Mouse (Mus musculus) testis, adult 2 months (tissue): ENCODE measurements at regions not wholly inside any gene's neighbourhood (a gene's known extent, or its start where the extent isn't known, plus 50 kb on each side); places are given as distances from the start of the nearest gene placed in this dataset.

Source experiments
- CTCF ChIP-seq: fragments of 200-500 bp; IDR thresholded peaks from 2 replicates; pipeline ENCODE4 v1.5.1; 2012; ENCODE audit warnings: low read depth, mild to moderate bottlenecking, inconsistent platforms, low read length, moderate library complexity; ENCODE audit not compliant: control insufficient read depth, insufficient read depth, insufficient replicate concordance
- POLR2A ChIP-seq: fragments of 200-500 bp; IDR thresholded peaks from 2 replicates; pipeline ENCODE4 v1.6.1; 2012; ENCODE audit warnings: low read depth, mild to moderate bottlenecking, inconsistent platforms, low read length, moderate library complexity; ENCODE audit not compliant: control insufficient read depth

DNA sequence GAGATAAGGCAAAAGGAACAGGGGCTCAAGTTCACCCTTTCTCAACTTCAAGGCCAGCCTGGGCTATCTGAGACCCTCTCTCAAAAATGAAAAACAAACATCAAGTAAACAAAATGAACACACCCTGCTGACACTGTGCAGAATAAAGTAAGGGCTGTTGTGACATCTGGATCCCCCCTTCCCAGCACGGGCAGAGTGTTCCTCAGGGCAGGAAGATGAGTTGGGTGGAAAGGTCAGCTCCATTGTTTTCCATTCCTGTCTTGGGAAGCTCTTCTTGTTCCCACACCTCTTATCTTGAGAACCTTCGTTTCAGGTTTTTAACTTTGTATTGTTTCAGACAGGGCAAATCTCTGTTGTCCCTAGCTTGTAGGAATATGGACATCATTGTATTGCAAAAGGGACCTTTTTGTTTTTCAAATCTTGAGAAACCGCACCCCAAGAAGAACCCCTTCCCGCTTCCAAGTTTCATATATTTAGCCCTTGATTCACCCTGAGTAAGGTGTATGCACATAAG is 141.5 kb upstream of the Tgfbr2 start:
- TF ChIP-seq POLR2A (no peak), CTCF (no peak)
